Mouse (Mus musculus) bone marrow, adult 2 months (tissue): Measurements from ENCODE around the gene Gabra4. TPM values are rescaled to one million over a fixed set of nuclear protein-coding genes. Genes with fewer than 3 reads are reported as not detected.

ENCODE experiments used
- H3K27ac ChIP-seq: fragments of 200-500 bp; 2 replicates; pipeline ENCODE4 v1.5.1; 2012; ENCODE audit warnings: low read depth, mild to moderate bottlenecking, control low read depth, inconsistent platforms, low read length; ENCODE audit not compliant: control insufficient read depth, poor library complexity, insufficient read depth
- H3K4me1 ChIP-seq: fragments of 200-500 bp; 2 replicates; pipeline ENCODE4 v1.6.1; 2011; ENCODE audit warnings: low read length; ENCODE audit not compliant: control insufficient read depth, insufficient read depth
- H3K4me3 ChIP-seq: fragments of 200-500 bp; replicated peaks from 2 replicates; pipeline ENCODE3; 2011; ENCODE audit warnings: mild to moderate bottlenecking, low read depth, low read length, control low read depth; ENCODE audit not compliant: control insufficient read depth
- CTCF ChIP-seq: fragments of 200-500 bp; IDR thresholded peaks from 2 replicates; pipeline ENCODE4 v1.5.1; 2011; ENCODE audit warnings: low read length, control low read depth; ENCODE audit not compliant: control insufficient read depth, insufficient read depth
- POLR2A ChIP-seq: fragments of 200-500 bp; IDR thresholded peaks from 2 replicates; pipeline ENCODE4 v1.6.1; 2011; ENCODE audit warnings: low read depth, mild to moderate bottlenecking, control low read depth, low read length, borderline replicate concordance; ENCODE audit not compliant: control insufficient read depth
- WGBS: fragments of 180-500 bp; shearing (Covaris S2); methylation state at CpG from one replicate; pipeline ENCODE4 v1.1.7; 2018; 5-methylcytosine and 5-hydroxymethylcytosine counted together
- polyA plus RNA-seq: library from polyadenylated mRNA; stranded (reverse); fragments of >200 nt; gene quantifications from 2 replicates; pipeline ENCODE4 v1.2.4, GENCODE M21; 2011; ENCODE audit warnings: low replicate concordance; ENCODE audit not compliant: missing spikeins, insufficient read depth, insufficient read length

The Gabra4 gene
- not detected in 2 replicates for polyA plus RNA-seq

GRCm38 (mm10) chr5:71658115-71658497 lies at the start of gene Gabra4:
Gabra4 (minus strand) TSS chr5:71658308.
- no peaks in the 10 kb centered on the region for H3K4me1 ChIP-seq
- 3% methylated on average over 15 of the region's 15 CpGs for WGBS
- H3K27ac ChIP-seq = no peak within 1 kb of the TSS
- TF ChIP-seq POLR2A (no peak), CTCF (no peak)
- no peak within 1 kb of the TSS for H3K4me3 ChIP-seq

- TF ChIP-seq POLR2A (no peak), CTCF (no peak)
- Histone ChIP-seq H3K4me3 (no peak overlapping the region), H3K27ac (no peak overlapping the region), H3K4me1 (no peaks in the 10 kb centered on the region)
- WGBS = 0% methylated on average over 6 of the region's 6 CpGs
These were observed 43.1 kb upstream of the Gabra4 start for GRCm38 (mm10) chr5:71701273-71701614.

DNA sequence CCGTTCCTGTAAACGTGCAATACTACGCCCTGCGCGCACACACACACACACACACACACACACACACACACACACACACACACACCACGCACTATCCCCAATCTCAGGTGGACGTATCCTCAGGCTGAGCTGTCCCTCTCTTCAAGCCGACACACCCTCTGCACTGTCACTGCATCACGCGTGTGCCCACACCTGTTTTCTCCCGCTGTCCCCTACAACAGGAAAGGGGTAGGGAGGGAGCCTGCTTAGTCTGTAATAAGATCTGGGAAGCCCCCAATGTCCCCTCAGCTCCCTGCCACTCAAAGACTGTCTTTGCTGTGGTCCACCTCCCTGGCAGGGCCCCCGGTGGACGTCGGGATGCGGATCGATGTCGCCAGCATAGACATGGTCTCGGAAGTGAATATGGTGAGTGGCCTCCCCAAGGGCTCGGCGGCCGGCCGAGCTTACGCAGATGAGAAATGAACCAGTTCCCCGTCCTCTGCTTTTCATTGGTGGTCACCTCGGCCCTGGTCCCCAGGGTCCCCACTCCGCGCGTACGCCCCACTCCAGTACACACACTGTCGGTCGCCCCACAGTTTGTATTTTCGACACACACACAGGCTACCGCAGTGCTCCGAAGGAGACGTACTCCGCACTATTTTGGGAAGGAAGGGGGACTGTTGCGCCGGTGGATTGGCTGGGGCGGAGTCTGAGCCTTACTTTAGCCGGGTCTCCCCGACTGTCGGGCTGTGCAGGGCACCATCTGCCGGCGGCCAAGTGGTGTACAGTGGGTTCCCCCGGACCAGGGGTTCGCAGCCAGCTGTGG lies 42.6 kb upstream of the Gabra4 start:
- WGBS = 4% methylated on average over 46 of the region's 46 CpGs
- TF ChIP-seq CTCF (no peak), POLR2A (no peak)
- Histone ChIP-seq H3K27ac (no peak overlapping the region), H3K4me3 (no peak overlapping the region), H3K4me1 (no peaks in the 10 kb centered on the region)

DNA sequence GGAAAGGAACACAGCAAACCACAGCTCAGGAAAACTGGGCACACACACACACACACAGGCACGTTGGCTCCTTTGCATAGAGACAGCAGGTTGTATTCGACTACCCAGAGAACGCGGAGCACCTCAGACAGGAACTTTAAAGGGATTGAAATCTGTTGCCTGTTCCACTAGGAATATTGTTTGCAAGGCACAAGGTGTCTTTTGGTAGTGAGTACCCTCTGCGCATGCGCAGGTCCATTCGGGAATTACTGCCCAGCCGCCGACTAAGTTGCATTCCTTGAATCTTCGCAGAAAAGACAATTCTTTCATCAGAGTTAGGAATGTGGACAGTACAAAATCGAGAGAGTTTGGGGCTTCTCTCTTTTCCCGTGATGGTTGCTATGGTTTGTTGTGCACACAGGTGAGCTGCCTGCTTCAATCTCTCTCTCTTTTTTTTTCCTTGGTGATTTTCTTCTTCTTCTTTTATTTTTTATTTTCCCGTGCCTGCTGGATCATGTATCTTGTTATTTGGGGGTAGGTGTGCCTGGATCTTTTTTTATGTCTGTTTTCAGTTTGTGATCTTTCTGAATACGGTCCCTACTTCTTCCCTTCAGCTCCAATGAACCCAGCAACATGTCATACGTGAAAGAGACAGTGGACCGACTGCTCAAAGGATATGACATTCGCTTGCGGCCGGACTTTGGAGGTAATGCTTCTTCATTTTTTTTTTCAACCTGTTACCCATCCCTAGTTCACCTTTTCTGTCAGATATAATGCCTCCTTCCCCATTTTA lies 41.8 kb upstream of the Gabra4 start:
- WGBS = 5% methylated on average over 19 of the region's 19 CpGs
- TF ChIP-seq POLR2A (no peak), CTCF (no peak)
- H3K4me3 ChIP-seq = no peak overlapping the region
- H3K27ac ChIP-seq = no peak overlapping the region
- no peaks in the 10 kb centered on the region for H3K4me1 ChIP-seq

- no peak for TF ChIP-seq POLR2A
- TF ChIP-seq CTCF = no peak
- 55% methylated on average over 4 of the region's 4 CpGs for WGBS
- Histone ChIP-seq H3K4me1 (no peaks in the 10 kb centered on the region), H3K27ac (no peak overlapping the region), H3K4me3 (no peak overlapping the region)
These were observed 7.5 kb upstream of the Gabra4 start for GRCm38 (mm10) chr5:71665593-71665992.

- no peaks in the 10 kb centered on the region for H3K4me1 ChIP-seq
- WGBS = 1% methylated on average over 49 of the region's 49 CpGs
- no peak within 1 kb of the TSS for H3K27ac ChIP-seq
- no peak within 1 kb of the TSS for H3K4me3 ChIP-seq
- no peak for TF ChIP-seq CTCF
- no peak for TF ChIP-seq POLR2A
These were observed 510 bp downstream of the Gabra4 start, which contains the start of gene Gabrb1 for GRCm38 (mm10) chr5:71657482-71658114. Gabrb1 (plus strand) TSS chr5:71658113.

GRCm38 (mm10) chr5:71656771-71657170 lies 1.3 kb downstream of the Gabra4 start:
- Histone ChIP-seq H3K4me1 (no peaks in the 10 kb centered on the region), H3K4me3 (no peak overlapping the region), H3K27ac (no peak overlapping the region)
- TF ChIP-seq CTCF = no peak
- no peak for TF ChIP-seq POLR2A
- 7% methylated on average over 10 of the region's 10 CpGs for WGBS

GRCm38 (mm10) chr5:71654056-71654455 lies 4.1 kb downstream of the Gabra4 start:
- no peak overlapping the region for H3K4me3 ChIP-seq
- H3K27ac ChIP-seq = no peak overlapping the region
- WGBS = 79% methylated on average over 5 of the region's 5 CpGs
- no peaks in the 10 kb centered on the region for H3K4me1 ChIP-seq
- TF ChIP-seq CTCF = no peak
- TF ChIP-seq POLR2A = no peak
